Mouse (Mus musculus): ENCODE data around the gene Mbtps1. TPM values are rescaled to one million over a fixed set of nuclear protein-coding genes. Genes with fewer than 3 reads are reported as not detected.

The Mbtps1 gene
- polyA plus RNA-seq, 1 experiment from 2014 or later: 64.8 TPM

- H3K27me3 ChIP-seq (ENCODE audit: control insufficient read depth, insufficient read depth, low read length): peaks cover 12% of the 10 kb centered on the region; the same call in 1 of the 2 replicates
- WGBS: 76% methylated on average over 10 of the region's 10 CpGs
These were observed 91.7 kb downstream of the Mbtps1 start for GRCm38 (mm10) chr8:119466794-119467193.

GRCm38 (mm10) chr8:119466105-119466504 is 92.4 kb downstream of the Mbtps1 start:
- Histone ChIP-seq H3K4me1 (replicated peaks; ENCODE audit: control insufficient read depth, insufficient read depth, low read length) (peaks cover 14% of the 10 kb centered on the region), H3K27ac (ENCODE audit: low read depth, low read length) (0 out of 2 replicates have a peak overlapping the region, but pooled peaks have one; percentile 42), H3K27me3 (ENCODE audit: control insufficient read depth, insufficient read depth, low read length) (peaks cover 12% of the 10 kb centered on the region; the same call in 1 of the 2 replicates), H3K9me3 (ENCODE audit: control insufficient read depth, low read length) (no peaks in the 10 kb centered on the region), H3K36me3 (ENCODE audit: control insufficient read depth, insufficient read depth, low read length) (no peaks in the 10 kb centered on the region), H3K4me3 (ENCODE audit: low read depth, low read length) (no peak overlapping the region), H3K4me2 (replicated peaks; ENCODE audit: low read depth, low read length) (peak overlapping the region; percentile 11; the same call in 1 of the 2 replicates), H3K9ac (ENCODE audit: low read depth, low read length) (no peak overlapping the region)
- ATAC-seq (ENCODE audit: low FRiP score) (peak; percentile 29), DNase-seq (ENCODE audit: low spot score) (peak; percentile 36)
- 4% methylated on average over 18 of the region's 18 CpGs for WGBS

More at GRCm38 (mm10) chr8:119466794-119467193, 91.7 kb downstream of the Mbtps1 start:
- Histone ChIP-seq H3K4me2 (replicated peaks; ENCODE audit: low read depth, low read length) (no peak overlapping the region), H3K4me3 (ENCODE audit: low read depth, low read length) (no peak overlapping the region), H3K27ac (ENCODE audit: low read depth, low read length) (0 out of 2 replicates have a peak overlapping the region, but pooled peaks have one; percentile 42), H3K36me3 (ENCODE audit: control insufficient read depth, insufficient read depth, low read length) (no peaks in the 10 kb centered on the region), H3K9ac (ENCODE audit: low read depth, low read length) (no peak overlapping the region), H3K9me3 (ENCODE audit: control insufficient read depth, low read length) (no peaks in the 10 kb centered on the region), H3K4me1 (replicated peaks; ENCODE audit: control insufficient read depth, insufficient read depth, low read length) (peaks cover 14% of the 10 kb centered on the region)
- ATAC-seq (ENCODE audit: low FRiP score): no peak
- DNase-seq (ENCODE audit: low spot score): no peak

DNA sequence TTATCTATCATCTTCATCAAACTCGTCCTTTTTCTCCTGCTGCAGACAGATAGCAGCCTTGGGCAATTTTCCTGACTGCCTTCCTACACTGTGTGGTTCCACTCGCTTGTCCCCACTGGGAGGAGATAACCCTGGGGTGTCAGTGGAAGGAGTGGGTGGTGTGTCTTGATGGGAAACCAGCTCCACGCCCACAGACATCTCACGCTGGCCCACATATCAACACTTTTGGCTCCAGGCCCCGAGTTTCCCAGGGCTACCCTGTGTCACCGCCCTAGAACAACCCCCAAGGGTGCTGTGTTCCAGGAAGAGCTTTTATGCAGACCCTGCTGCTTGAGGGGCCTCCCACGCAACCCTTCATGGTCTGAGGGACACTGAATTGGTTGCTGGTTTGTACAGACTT is 94.8 kb downstream of the Mbtps1 start:
- ATAC-seq (ENCODE audit: low FRiP score): no peak
- 57% methylated on average over 7 of the region's 7 CpGs for WGBS

DNA sequence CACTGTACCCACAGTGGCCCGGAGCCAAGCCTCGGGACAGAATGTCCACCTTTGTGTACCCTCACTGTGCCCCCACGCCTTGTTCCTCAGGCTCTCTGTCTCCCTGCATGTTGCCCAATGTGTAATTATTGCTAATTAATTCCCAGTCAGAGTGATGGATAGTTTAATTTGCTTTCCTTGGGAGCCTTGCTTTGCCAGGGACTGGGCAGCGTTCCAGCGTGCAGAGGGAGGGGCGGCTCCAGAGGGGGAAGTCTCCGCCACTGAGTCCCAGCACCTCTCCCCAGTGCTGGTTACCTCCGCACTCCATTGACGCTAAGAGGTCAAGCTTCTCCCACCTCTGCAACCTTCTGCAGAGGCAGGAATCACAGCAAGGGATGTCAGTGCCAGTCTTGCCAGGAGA is 97.2 kb downstream of the Mbtps1 start:
- DNase-seq (ENCODE audit: low spot score) (no peak), ATAC-seq (ENCODE audit: low FRiP score) (0 out of 2 replicates have a peak, but pooled peaks have one; percentile 20)
- WGBS: 64% methylated on average over 9 of the region's 9 CpGs

More for the DNA sequence above, 94.8 kb downstream of the Mbtps1 start:
- Histone ChIP-seq H3K9me3 (ENCODE audit: control insufficient read depth, low read length) (no peaks in the 10 kb centered on the region), H3K4me3 (ENCODE audit: low read depth, low read length) (no peak overlapping the region), H3K27ac (ENCODE audit: low read depth, low read length) (no peak overlapping the region), H3K27me3 (ENCODE audit: control insufficient read depth, insufficient read depth, low read length) (peaks cover 12% of the 10 kb centered on the region; the same call in 1 of the 2 replicates), H3K36me3 (ENCODE audit: control insufficient read depth, insufficient read depth, low read length) (no peaks in the 10 kb centered on the region), H3K4me2 (replicated peaks; ENCODE audit: low read depth, low read length) (no peak overlapping the region), H3K4me1 (replicated peaks; ENCODE audit: control insufficient read depth, insufficient read depth, low read length) (peaks cover 14% of the 10 kb centered on the region), H3K9ac (ENCODE audit: low read depth, low read length) (no peak overlapping the region)
- DNase-seq (ENCODE audit: low spot score): no peak

GRCm38 (mm10) chr8:119459724-119460123 is 98.8 kb downstream of the Mbtps1 start:
- 37% methylated on average over 16 of the region's 16 CpGs for WGBS
- no peak overlapping the region for H3K9ac ChIP-seq (ENCODE audit: low read depth, low read length)
- H3K27me3 ChIP-seq (ENCODE audit: control insufficient read depth, insufficient read depth, low read length): no peaks in the 10 kb centered on the region; the same call in 1 of the 2 replicates
- no peak overlapping the region for H3K4me3 ChIP-seq (ENCODE audit: low read depth, low read length)
- H3K4me1 ChIP-seq (replicated peaks; ENCODE audit: control insufficient read depth, insufficient read depth, low read length): peaks cover 3% of the 10 kb centered on the region; the same call in 1 of the 2 replicates
- H3K4me2 ChIP-seq (replicated peaks; ENCODE audit: low read depth, low read length): no peak overlapping the region
- ATAC-seq (ENCODE audit: low FRiP score): peak; percentile 62
- peak; percentile 61 for DNase-seq (ENCODE audit: low spot score)
- H3K36me3 ChIP-seq (ENCODE audit: control insufficient read depth, insufficient read depth, low read length): no peaks in the 10 kb centered on the region
- no peaks in the 10 kb centered on the region for H3K9me3 ChIP-seq (ENCODE audit: control insufficient read depth, low read length)
- H3K27ac ChIP-seq (ENCODE audit: low read depth, low read length): peak overlapping the region; percentile 55

More for the DNA sequence above, 97.2 kb downstream of the Mbtps1 start:
- H3K27me3 ChIP-seq (ENCODE audit: control insufficient read depth, insufficient read depth, low read length): peaks cover 10% of the 10 kb centered on the region; the same call in 1 of the 2 replicates
- no peaks in the 10 kb centered on the region for H3K9me3 ChIP-seq (ENCODE audit: control insufficient read depth, low read length)
- H3K4me3 ChIP-seq (ENCODE audit: low read depth, low read length): no peak overlapping the region
- 0 out of 2 replicates have a peak overlapping the region, but pooled peaks have one; percentile 24 for H3K27ac ChIP-seq (ENCODE audit: low read depth, low read length)
- H3K9ac ChIP-seq (ENCODE audit: low read depth, low read length): no peak overlapping the region
- H3K36me3 ChIP-seq (ENCODE audit: control insufficient read depth, insufficient read depth, low read length): no peaks in the 10 kb centered on the region
- H3K4me1 ChIP-seq (replicated peaks; ENCODE audit: control insufficient read depth, insufficient read depth, low read length): peaks cover 11% of the 10 kb centered on the region
- H3K4me2 ChIP-seq (replicated peaks; ENCODE audit: low read depth, low read length): no peak overlapping the region

Other genes starting within 250 kb of the Mbtps1 start
- 366 and 377 TPM in 2 replicates for gene Hsbp1, start 214.2 kb downstream of the Mbtps1 start, polyA plus RNA-seq (2014; fragmentation: Nextera tagmentation; extraction: Ambion mirVana)
- gene Mlycd, start 163.9 kb downstream of the Mbtps1 start, polyA plus RNA-seq (2014; fragmentation: Nextera tagmentation; extraction: Ambion mirVana): 9.2 and 10.7 TPM in 2 replicates
- gene Osgin1, start 124.6 kb downstream of the Mbtps1 start, polyA plus RNA-seq (2014; fragmentation: Nextera tagmentation; extraction: Ambion mirVana): 0.23 TPM in 1 of 2 replicates, not detected in the other
- gene Necab2, start 112.0 kb downstream of the Mbtps1 start, polyA plus RNA-seq (2014; fragmentation: Nextera tagmentation; extraction: Ambion mirVana): 14.5 and 17.2 TPM in 2 replicates
- 0.11 TPM in 1 of 2 replicates, not detected in the other for gene Slc38a8, start 57.0 kb downstream of the Mbtps1 start, polyA plus RNA-seq (2014; fragmentation: Nextera tagmentation; extraction: Ambion mirVana)
- gene Hsdl1, start 16.4 kb upstream of the Mbtps1 start, polyA plus RNA-seq (2014; fragmentation: Nextera tagmentation; extraction: Ambion mirVana): 76.9 and 78.7 TPM in 2 replicates
- gene Dnaaf1, start 16.5 kb upstream of the Mbtps1 start, polyA plus RNA-seq (2014; fragmentation: Nextera tagmentation; extraction: Ambion mirVana): 0.08 and 0.28 TPM in 2 replicates
- gene Taf1c, start 46.5 kb upstream of the Mbtps1 start, polyA plus RNA-seq (2014; fragmentation: Nextera tagmentation; extraction: Ambion mirVana): 10.1 and 11.9 TPM in 2 replicates
- 0.13 TPM in 1 of 2 replicates, not detected in the other for gene Adad2, start 54.0 kb upstream of the Mbtps1 start, polyA plus RNA-seq (2014; fragmentation: Nextera tagmentation; extraction: Ambion mirVana)
- gene Kcng4, start 76.9 kb upstream of the Mbtps1 start, polyA plus RNA-seq (2014; fragmentation: Nextera tagmentation; extraction: Ambion mirVana): 0.10 TPM in 1 of 2 replicates, not detected in the other
- 3.6 and 4.6 TPM in 2 replicates for gene Wfdc1, start 107.6 kb upstream of the Mbtps1 start, polyA plus RNA-seq (2014; fragmentation: Nextera tagmentation; extraction: Ambion mirVana)
- 0.40 and 0.96 TPM in 2 replicates for gene Atp2c2, start 141.3 kb upstream of the Mbtps1 start, polyA plus RNA-seq (2014; fragmentation: Nextera tagmentation; extraction: Ambion mirVana)
- 7.8 and 8.5 TPM in 2 replicates for gene Tldc1, start 219.7 kb upstream of the Mbtps1 start, polyA plus RNA-seq (2014; fragmentation: Nextera tagmentation; extraction: Ambion mirVana)

All from hindbrain, embryonic 11.5 days (tissue).